Comparison of ENCODE assay signal across 19 mouse cellular contexts in genomic region chr11:57551016-57551415, GRCm38 (mm10).
"Had no signal": no experiment of that assay in that cellular context is flagged by ENCODE, and none has a peak within 500 bp of the region (broad histone marks: within the 10 kb centered on the region; RNA-seq: fewer than 3 reads in every experiment).

No protein-coding gene starts in this region.

- H3K9ac ChIP-seq: limb, embryonic 12.5 days; limb, embryonic 15.5 days; liver, embryonic 14.5 days; liver, postnatal 0 days; lung, embryonic 14.5 days; neural tube, embryonic 13.5 days; stomach, embryonic 15.5 days had no signal

- H3K27me3 ChIP-seq: limb, embryonic 15.5 days; stomach, embryonic 15.5 days had no signal

- H3K27ac ChIP-seq: limb, embryonic 12.5 days; limb, embryonic 15.5 days; liver, embryonic 14.5 days; macrophage; neural tube, embryonic 13.5 days; stomach, embryonic 15.5 days had no signal

- H3K4me3 ChIP-seq: limb, embryonic 12.5 days; limb, embryonic 15.5 days; myocyte; neural tube, embryonic 13.5 days; stomach, embryonic 15.5 days had no signal

- H3K36me3 ChIP-seq: limb, embryonic 12.5 days; limb, embryonic 15.5 days; neural tube, embryonic 13.5 days; stomach, embryonic 15.5 days had no signal

- H3K9me3 ChIP-seq: limb, embryonic 12.5 days; limb, embryonic 15.5 days; neural tube, embryonic 13.5 days; stomach, embryonic 15.5 days had no signal

- ATAC-seq: liver, postnatal 0 days; lung, postnatal 0 days had no signal

- H3K4me2 ChIP-seq: limb, embryonic 12.5 days; limb, embryonic 15.5 days; liver, embryonic 11.5 days; lung, embryonic 14.5 days; midbrain, embryonic 11.5 days; neural tube, embryonic 13.5 days; stomach, embryonic 15.5 days had no signal

- DNase-seq: kidney, adult 9 months; kidney, postnatal 14 days; kidney, postnatal 4 days; left cerebral cortex, postnatal 4 days; liver, postnatal 0 days; right cerebral cortex, postnatal 25 days; spleen, adult 18-20 months; thymus, postnatal 25 days had no signal
